Mouse (Mus musculus) CD4-positive, CD25-positive, alpha-beta regulatory T cell (primary cell): Measurements from ENCODE around the gene Parpbp. TPM values are rescaled to one million over a fixed set of nuclear protein-coding genes. Genes with fewer than 3 reads are reported as not detected.

ENCODE experiments used
- polyA plus RNA-seq: library from polyadenylated mRNA; unstranded; fragments of 100-300 nt; shearing (Covaris generic); gene quantifications from one replicate; pipeline ENCODE4 v1.2.1, GENCODE M21; 2017

Parpbp gene
- polyA plus RNA-seq, result 0.68 TPM

DNA sequence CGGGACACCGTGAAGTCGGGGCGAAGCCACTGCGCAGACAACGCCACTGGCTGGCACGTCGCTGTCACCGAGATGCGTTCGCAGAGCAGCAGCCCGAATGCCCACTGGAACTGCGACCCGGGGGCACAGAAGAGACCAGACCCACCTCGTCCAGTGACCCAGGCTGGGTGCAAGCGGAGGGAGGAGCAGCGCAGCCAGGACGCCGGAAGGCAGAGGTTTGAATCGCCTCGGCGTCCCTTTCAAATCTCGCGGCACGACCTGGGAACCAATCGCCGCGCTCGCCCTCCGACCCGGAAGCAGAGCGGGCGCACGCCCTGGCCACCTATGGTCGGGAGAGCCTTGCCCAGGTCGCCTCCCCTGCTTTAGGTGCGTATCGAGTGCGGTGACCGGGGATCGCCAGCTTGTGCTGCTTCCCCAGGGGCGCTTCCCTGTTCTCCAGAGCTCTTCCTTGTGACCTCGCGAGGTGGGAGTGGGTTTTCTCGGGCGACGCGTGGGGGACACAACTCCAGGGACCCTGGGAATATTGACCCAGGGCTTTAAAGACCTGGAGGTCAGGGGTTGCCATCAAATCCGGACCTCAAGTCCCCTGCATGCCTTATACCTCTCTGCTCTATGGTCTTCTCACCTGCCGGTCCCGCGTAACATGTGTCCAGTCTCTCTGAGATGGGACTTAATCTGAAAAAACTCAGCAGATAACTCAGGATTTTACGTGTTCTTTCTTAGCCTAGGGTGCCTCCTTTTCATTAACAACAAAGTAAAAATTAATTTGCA, at the start of gene Parpbp, which contains the start of gene Nup37:
Parpbp (minus strand) TSS at position 235 of the 771 bp plus-strand sequence.
Nup37 (plus strand) TSS at position 286 of the 771 bp plus-strand sequence.

GRCm38 (mm10) chr10:88090772-88091171, 56.0 kb downstream of the Parpbp start, which contains the start of gene Pmch:
Gene Pmch, plus strand, starts transcription at chr10:88091072.

Other genes starting within 250 kb of the Parpbp start
- 0.24 TPM for gene Pmch, start 55.9 kb downstream of the Parpbp start, polyA plus RNA-seq
- gene Nup37, start 51 bp upstream of the Parpbp start, polyA plus RNA-seq, result 29.5 TPM
- 116 TPM for gene Washc3, start 54.2 kb upstream of the Parpbp start, polyA plus RNA-seq
- gene Dram1, start 232.1 kb upstream of the Parpbp start, polyA plus RNA-seq, result 0.37 TPM
- 21.9 TPM for gene Gnptab, start 232.2 kb upstream of the Parpbp start, polyA plus RNA-seq